Mouse (Mus musculus): ENCODE data around the gene Ltbp2.

Gene Ltbp2

DNA sequence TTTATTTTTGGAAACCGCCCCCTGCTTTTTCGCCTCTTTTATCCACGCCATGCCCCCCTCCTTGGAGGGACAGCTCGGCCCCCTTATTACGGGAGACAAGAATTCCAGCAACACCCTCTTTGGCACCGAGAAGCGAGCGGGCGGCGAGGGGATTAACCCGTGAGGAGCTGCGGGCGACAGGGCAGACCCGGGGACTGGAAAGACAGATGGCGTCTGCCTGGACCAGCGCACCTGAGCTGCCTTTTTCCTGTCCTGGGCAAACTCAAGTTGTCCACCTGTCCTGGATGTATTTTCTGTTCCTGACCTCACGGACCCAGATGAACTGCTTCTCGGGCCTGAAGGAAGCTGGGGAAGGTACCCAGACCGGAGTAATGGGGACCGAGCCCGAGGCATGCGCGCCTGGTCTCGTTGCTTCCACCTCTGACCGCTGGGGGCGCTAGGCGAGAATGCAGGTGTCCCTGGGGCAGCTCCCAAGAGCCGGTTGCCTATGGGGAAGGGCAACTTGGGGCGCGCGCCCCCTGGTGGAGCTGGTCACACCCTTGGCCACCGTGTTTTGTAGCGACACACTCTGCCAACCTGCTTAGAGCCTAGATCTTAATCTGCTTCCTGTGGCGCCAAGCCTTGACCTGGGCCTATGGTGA, at the start of gene Ltbp2:
Gene Ltbp2 (minus strand): TSS at position 52 of the 641 bp plus-strand sequence.
- DNase-seq (ENCODE audit: low read depth, low spot score) = peak; percentile 91

GRCm38 (mm10) chr12:84924324-84924723, 48.0 kb upstream of the Ltbp2 start:
- DNase-seq (ENCODE audit: low read depth, low spot score) = peak; percentile 6

DNA sequence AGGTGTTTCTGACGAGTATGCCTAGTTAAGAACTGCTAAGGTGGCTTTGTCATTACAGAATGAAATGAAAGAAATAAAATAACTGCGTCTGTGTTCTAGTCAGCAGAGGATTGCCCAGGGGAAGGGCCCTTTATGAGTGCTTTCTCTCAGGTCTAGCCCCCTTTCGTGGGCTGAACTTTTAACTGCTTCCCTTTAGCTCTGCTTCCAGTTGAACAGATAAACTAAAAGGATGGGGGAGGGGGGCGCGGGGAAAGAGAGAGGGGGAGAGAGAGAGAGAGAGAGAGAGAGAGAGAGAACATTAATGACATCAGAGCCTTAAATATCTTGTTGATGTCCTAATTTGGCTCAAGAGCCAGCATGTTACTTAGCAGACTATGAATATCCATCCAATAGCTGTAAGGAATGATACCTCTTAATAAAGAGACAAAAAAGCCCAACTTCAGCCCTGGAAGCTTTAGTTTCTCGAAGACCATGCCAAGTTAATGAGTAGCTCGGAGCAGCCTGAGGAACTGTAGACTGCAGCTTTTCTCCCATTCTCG, 45.6 kb upstream of the Ltbp2 start:
- no peak for DNase-seq (ENCODE audit: low read depth, low spot score)

DNA sequence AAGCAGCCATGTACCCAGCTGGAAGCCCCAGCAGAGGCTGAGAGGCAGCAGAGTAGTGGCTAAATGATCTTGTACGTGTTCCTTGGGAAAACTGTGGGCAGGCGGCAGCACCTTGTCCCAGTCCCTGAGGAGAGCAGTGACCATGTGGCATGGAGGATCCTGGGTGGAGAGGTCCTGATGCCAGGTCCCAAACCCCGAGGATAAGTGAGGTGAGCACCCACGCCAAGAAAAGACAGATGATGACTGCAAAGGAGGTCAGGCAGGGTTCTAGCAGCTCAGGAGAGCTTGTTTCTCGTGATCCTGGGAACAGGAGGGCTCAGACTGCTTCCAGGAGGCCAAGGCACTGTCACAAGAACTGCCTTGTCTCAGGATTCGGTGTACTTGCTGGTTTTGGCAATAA, 42.5 kb upstream of the Ltbp2 start:
- DNase-seq (ENCODE audit: low read depth, low spot score) = no peak

DNA sequence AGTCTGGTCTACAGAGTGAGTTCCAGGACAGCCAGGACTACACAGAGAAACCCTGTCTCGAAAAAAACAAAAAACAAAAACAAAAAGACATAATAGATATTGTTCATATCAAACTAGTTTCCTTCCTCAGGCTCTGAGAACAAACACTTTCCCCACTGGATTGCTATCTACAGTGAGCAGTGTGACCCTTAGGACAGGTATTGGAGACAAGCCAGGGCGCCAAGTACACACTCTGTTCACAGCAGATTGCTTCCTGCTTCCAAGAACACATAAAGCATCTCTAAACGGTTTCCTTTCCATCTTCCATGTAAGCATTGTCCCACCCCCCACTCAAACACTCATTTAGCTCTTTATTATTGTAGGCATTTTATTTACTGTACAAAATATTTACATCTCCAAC, 41.5 kb upstream of the Ltbp2 start:
- no peak for DNase-seq (ENCODE audit: low read depth, low spot score)

DNA sequence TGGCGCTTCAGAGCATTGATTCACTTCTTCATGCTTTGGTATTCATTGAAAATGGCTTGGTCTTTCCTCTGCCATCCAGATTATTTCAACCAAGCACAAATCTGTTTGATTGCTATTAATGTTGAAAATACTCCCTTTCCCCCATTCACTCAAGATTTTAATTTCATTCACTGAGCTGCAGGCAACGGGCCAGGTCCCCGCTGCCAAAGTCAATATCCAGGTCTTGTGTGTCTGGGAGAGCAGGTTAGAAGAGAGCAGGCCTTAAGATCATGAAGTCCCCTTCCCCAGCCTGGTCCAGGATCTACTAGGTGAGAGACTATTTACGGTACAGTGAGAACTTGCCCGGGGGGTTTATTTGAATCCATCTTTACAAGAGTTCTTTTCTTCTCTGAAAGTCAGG, 38.6 kb upstream of the Ltbp2 start:
- no peak for DNase-seq (ENCODE audit: low read depth, low spot score)

GRCm38 (mm10) chr12:84912652-84913104, 36.3 kb upstream of the Ltbp2 start:
- no peak for DNase-seq (ENCODE audit: low read depth, low spot score)

DNA sequence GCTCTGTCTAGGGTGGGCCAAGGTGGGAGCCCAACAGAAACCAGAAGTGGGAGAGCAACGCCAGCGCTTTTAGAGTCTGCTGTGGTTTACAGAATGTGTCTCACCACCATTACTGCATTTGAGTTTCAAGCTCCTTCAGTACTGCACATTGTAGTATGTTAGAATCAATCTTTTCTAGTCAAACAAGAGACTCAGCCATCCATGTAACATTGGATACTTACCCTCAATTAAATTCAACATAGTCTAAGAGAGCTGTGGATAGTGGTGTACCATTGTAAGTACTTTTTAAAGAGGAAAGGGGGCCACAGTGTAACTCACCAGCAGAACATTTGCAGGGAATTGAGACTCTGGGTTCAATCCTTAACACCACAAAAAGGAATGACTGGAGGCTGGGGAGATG, 35.3 kb upstream of the Ltbp2 start:
- DNase-seq (ENCODE audit: low read depth, low spot score) = no peak

GRCm38 (mm10) chr12:84910066-84910465, 33.7 kb upstream of the Ltbp2 start:
- no peak for DNase-seq (ENCODE audit: low read depth, low spot score)

GRCm38 (mm10) chr12:84907627-84908480, 31.5 kb upstream of the Ltbp2 start:
- DNase-seq (ENCODE audit: low read depth, low spot score) = no peak

- DNase-seq (ENCODE audit: low read depth, low spot score) = no peak
Observed at GRCm38 (mm10) chr12:84907024-84907626, 30.8 kb upstream of the Ltbp2 start.

DNA sequence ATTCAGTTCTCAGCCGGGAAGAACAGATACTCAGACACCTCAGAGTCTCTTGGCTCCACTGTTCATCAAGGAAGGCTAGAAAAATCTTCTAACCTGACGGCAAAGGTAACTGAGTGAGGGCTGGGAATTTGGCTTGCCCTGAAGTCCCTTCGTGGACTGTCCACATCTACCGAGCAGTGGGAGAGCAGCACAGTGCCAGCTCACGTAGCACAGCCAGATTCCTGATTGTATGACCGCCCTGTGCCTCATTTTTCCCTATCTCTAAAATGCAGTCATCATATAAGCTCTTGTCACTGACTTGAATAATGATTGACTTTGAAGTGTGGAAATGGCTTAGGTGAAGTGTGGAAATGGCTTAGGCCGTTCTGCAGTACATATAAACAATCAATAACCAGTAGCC, 28.1 kb upstream of the Ltbp2 start:
- no peak for DNase-seq (ENCODE audit: low read depth, low spot score)

- DNase-seq (ENCODE audit: low read depth, low spot score) = no peak
Observed at GRCm38 (mm10) chr12:84900317-84900716, 24.0 kb upstream of the Ltbp2 start.

- DNase-seq (ENCODE audit: low read depth, low spot score) = no peak
Observed at GRCm38 (mm10) chr12:84897322-84897721, 21.0 kb upstream of the Ltbp2 start.

GRCm38 (mm10) chr12:84896235-84896634, 19.9 kb upstream of the Ltbp2 start:
- no peak for DNase-seq (ENCODE audit: low read depth, low spot score)

DNA sequence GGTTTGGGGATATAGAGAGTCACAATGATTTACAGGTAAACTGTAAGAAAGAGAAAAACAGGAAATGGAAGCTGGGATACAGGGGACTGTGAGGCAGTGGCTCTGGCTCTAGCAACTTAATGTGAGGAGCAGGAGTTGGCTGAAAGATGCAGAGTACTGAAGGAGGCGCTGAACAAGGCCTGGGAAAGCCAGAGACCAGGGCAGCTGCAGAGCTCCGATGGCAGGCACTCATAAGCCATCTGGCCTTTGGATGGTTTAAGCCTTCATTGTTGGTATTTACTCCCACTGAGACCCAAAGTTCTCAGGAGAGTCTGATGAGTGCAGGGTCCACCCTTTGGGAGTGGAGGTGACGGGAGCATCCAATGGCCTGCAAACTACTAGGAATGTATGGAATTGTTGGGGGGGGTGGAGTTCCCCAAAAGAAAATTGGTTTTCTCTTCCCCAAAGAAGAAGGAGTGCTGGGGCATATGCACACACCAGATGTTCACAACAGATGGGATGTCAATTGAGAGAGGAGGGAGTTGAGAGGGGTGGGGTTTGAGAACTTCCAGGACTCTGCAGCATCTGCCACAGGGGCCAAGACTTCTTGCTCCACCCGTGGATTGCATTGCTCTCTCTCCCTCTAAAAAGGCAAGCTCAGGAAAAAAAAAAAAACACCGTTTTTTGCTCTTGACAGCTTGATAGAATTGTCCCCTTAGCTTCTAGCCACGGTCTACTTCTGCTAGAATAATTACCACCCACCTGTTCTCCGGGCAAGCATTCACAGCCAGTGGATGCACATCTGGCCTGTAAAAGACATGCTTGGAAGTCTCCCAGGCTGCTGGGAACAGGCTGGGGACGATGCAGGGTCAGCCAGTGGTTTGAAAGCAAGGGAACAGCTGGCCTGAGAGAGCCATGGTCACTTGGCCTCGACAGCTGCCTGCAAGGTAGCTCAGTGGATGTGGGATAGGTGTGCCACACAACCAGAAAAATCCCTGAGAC, 17.6 kb upstream of the Ltbp2 start:
- no peak for DNase-seq (ENCODE audit: low read depth, low spot score)

DNA sequence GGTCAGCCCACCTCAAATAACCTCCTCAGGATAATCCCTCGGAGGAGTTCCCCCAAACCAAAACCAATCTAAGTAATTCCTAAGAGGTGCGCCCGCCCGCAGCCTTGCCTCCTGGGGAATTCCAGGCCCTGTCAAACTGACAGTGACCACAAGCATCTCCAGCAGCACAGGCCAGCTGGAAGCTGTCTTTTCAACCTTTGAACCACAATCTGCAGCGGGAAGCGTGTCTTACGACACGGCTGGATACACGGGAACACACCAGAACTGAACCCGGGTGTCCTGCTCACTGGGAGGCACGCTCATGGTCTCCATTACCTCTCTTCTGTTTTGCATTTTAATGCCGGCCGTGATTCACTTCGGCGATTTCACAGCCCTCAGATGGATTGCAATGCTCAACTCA, 14.0 kb upstream of the Ltbp2 start:
- DNase-seq (ENCODE audit: low read depth, low spot score) = no peak

- DNase-seq (ENCODE audit: low read depth, low spot score) = no peak
Observed at GRCm38 (mm10) chr12:84885107-84885876, 9.0 kb upstream of the Ltbp2 start.

DNA sequence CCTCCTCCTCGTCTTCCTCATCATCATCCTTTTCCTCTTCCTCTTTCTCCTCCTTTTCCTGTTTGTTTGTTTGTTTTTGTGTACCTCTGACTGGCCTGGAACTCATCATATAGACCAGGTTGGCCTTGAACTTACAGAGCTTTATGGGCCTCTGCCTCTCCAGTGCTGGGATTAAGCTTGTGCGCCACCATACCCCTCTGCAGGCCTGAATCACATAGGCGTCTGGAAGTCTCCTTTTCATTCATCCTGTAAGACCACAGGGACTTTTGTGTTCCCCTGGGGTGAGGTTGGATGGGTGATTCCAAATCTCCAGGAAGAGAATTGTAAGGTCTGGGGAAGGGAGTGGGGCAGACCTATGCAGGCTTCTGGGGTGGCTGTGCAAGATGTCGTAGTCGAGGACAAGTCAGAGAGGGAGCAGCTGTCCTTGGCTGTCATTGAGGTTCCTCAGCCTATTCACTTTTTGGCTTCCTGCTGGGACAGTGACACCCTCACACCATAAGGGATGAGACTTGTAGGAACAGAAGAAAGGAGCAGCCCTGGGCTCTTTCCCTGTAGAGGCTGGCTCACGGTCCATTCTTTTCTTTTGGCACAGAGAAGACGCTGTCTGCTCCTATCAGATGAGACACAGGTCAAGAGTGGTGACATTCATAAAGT, 8.2 kb upstream of the Ltbp2 start:
- peak; percentile 8 for DNase-seq (ENCODE audit: low read depth, low spot score)

DNA sequence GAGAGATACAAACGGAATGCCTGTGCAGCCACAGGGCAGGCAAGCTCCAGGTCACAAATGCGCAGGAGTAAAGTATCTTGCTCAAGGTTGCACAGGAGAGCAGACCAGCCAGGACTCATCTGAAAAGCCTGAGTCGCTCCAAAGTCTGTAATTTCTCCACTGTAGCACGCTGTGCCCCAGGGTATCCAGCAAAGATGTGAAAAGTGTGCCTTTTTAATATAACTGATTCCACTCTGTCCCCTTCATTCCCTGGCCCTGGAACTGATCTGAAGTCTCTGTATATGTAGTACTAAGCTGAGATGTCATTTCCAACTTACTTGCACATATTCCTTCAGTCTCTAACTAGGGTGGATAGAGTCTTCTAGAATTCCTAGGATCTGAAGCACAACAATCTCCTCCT, 6.5 kb upstream of the Ltbp2 start:
- no peak for DNase-seq (ENCODE audit: low read depth, low spot score)

All from A20 (cell line).